Mouse (Mus musculus): ENCODE data around the gene Slc35e3.

DNA sequence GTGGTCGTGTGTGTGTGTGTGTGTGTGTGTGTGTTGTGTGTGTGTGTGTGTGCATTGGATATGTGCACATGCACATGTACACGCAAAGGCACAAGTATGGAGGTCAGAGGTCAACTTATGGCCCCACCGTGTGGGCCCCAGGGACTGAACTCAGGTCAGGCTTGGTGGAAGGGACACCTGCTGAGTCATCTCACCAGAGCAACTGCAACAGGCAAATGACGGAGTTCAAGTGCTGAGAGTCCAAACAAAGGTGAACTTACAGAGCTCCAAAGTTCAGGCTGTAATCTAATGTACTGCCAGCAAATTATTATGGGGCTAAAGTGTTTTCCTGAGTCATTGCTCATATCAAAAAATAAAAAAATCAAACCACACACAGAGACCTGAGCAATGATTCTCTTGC is 9.1 kb downstream of the Slc35e3 start:
- TF ChIP-seq POLR2AphosphoS2 (IDR thresholded peaks at IDR 0.05; ENCODE audit: low read depth, low read length) = no peak
- TF ChIP-seq GABPA (IDR thresholded peaks at IDR 0.05; ENCODE audit: insufficient replicate concordance, low read depth, low read length) = no peak
- no peak for TF ChIP-seq CTCF (conservative IDR thresholded peaks at IDR 0.05 in 1 of 2, IDR thresholded peaks at IDR 0.05 in 1 of 2; ENCODE audit: low read depth in 2 of 2, low read length in 2 of 2)
- TF ChIP-seq TBP (conservative IDR thresholded peaks at IDR 0.05; ENCODE audit: low read depth, low read length) = no peak
- no peak for TF ChIP-seq ETS1 (conservative IDR thresholded peaks at IDR 0.05; ENCODE audit: low read depth, low read length)
- no peak for TF ChIP-seq POLR2A (IDR thresholded peaks at IDR 0.05; ENCODE audit: low read depth, low read length)
- TF ChIP-seq BHLHE40 (IDR thresholded peaks at IDR 0.05; ENCODE audit: low read depth, low read length) = no peak

Data from CH12.LX (cell line).